Mouse (Mus musculus): ENCODE data around the gene Frem1. TPM values are rescaled to one million over a fixed set of nuclear protein-coding genes. Genes with fewer than 3 reads are reported as not detected.

Gene Frem1
- polyA plus RNA-seq, 1 experiment = not detected

DNA sequence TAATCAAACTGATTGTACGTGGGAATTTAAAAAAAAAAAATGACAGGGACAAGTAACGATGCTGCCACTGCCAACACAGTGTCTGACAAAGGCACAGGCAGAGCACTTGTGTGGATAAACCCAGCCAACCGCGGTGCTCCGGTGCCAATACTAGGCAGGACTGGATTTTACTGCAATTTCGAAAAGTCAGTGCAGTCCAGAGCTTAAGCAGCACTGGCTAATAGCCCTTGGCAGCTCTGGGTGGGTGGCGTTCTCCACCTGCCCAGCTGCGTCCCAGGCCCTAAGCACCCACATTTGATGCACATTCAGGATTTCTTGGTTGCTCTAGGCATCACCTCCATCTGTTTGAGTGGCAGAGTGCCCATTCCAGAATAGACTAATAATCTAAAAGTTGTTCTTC, 188.8 kb downstream of the Frem1 start:
- no peak overlapping the region for H3K4me3 ChIP-seq (ENCODE audit: insufficient read depth, low read depth, low read length)
- H3K4me1 ChIP-seq (ENCODE audit: control insufficient read depth, insufficient read depth, low read length) = no peaks in the 10 kb centered on the region
- H3K27ac ChIP-seq (ENCODE audit: insufficient read depth, low read depth, low read length) = no peak overlapping the region
- 52% methylated on average over 8 of the region's 8 CpGs for WGBS
- TF ChIP-seq CTCF (IDR thresholded peaks at IDR 0.05; ENCODE audit: insufficient read depth, low read depth, low read length) (no peak), POLR2A (IDR thresholded peaks at IDR 0.05; ENCODE audit: insufficient read depth, low read depth, low read length) (no peak)

DNA sequence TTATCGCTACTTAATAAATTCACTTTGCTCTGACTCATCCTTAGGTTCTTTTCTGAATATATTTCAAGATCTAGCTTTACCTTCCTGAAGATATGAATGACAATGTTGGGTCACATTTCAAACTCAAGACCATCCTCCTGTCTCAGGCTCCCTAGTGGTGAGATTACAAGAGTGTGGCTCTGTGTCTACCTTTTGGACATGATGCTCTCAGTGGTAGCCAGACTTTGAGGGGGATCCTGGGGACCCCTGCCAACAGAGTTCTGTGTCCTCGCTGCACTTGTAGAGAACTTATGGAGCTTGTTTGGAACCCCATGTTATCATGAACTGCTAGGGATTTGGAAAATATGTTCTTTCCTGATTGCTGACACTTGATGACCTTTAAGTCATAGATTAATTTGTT, 190.7 kb downstream of the Frem1 start:
- no peak overlapping the region for H3K27ac ChIP-seq (ENCODE audit: insufficient read depth, low read depth, low read length)
- H3K4me1 ChIP-seq (ENCODE audit: control insufficient read depth, insufficient read depth, low read length) = no peaks in the 10 kb centered on the region
- TF ChIP-seq POLR2A (IDR thresholded peaks at IDR 0.05; ENCODE audit: insufficient read depth, low read depth, low read length) (no peak), CTCF (IDR thresholded peaks at IDR 0.05; ENCODE audit: insufficient read depth, low read depth, low read length) (no peak)
- 99% methylated on average over 2 of the region's 2 CpGs for WGBS
- no peak overlapping the region for H3K4me3 ChIP-seq (ENCODE audit: insufficient read depth, low read depth, low read length)

DNA sequence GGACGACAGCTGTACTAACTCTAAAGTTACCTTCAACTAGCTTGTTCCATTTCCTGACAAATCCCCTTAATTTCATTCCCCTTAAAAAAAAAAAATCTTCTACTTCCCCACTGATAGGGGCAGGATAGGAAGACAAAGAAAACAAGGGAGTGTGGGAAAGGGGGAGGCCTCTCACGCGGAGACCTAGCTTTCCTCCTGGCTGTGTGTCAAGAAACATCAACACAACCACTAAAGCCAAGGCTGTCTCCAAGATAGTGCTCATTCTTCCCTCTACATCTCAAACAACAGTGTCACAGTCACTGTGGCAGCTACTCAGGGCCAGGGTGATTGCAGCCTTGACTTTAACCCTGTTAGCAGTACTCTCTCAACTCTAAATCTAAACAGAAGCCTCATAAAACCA, 191.6 kb downstream of the Frem1 start:
- no peak overlapping the region for H3K27ac ChIP-seq (ENCODE audit: insufficient read depth, low read depth, low read length)
- TF ChIP-seq CTCF (IDR thresholded peaks at IDR 0.05; ENCODE audit: insufficient read depth, low read depth, low read length) (no peak), POLR2A (IDR thresholded peaks at IDR 0.05; ENCODE audit: insufficient read depth, low read depth, low read length) (no peak)
- WGBS = 39% methylated on average over 3 of the region's 3 CpGs
- H3K4me1 ChIP-seq (ENCODE audit: control insufficient read depth, insufficient read depth, low read length) = peaks cover 2% of the 10 kb centered on the region; the same call in 1 of the 2 replicates
- no peak overlapping the region for H3K4me3 ChIP-seq (ENCODE audit: insufficient read depth, low read depth, low read length)

DNA sequence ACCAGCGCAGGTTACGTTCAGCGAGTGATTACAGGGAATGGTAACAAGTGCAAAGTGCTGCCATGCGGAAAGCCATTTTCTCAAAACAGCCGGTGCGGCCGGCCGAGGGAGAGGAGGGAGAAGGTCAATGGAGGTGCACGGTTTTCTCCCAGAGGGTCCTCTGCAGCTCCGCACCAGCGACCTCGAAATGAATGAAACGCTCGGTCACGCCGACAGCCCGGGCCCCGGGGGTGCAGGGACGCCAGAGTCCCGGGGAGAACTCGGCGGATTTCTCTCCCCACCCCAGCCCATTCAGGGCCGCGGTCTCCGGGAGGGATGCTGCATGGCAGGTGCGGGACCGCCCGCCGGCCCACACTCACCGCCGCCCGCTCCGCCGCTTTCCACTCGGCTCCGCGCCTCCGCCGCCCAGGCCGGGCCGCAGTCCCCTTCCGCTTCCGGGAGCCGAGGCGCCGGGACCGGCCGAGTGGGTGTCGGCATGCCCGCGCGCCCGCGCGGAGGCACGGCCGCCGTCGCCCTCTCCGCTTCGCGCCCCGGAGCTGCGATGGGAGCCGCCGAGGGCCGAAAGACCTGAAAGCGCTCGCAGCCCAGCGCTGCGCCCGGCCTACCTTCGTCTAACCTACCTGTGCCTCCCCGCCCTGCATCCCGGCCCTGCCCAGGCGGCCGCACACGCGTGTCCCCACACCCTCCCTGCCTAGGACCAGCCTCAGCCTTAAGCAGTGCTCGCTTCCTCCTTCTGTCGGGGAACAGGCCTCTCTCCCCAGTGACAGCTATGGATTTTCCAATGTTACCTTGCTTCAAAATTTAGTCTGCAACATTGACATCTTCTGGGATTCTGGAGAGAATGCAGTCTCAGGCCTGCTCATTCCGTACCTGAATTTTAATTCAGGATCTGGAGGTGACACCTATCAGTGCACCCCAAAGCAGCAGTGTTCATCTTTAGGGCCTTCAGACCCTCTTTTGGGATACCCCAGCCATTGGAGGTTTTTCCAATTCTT, 192.7 kb downstream of the Frem1 start, which contains the start of gene Zdhhc21:
Zdhhc21 (minus strand) TSS at position 828 of the 995 bp plus-strand sequence.
- peaks cover 2% of the 10 kb centered on the region; the same call in 1 of the 2 replicates for H3K4me1 ChIP-seq (ENCODE audit: control insufficient read depth, insufficient read depth, low read length)
- H3K27ac ChIP-seq (ENCODE audit: insufficient read depth, low read depth, low read length) = peak within 1 kb of the TSS; percentile 96
- H3K4me3 ChIP-seq (ENCODE audit: insufficient read depth, low read depth, low read length) = peak within 1 kb of the TSS; percentile 90
- under 1% methylated on average over 82 of the region's 82 CpGs for WGBS
- TF ChIP-seq POLR2A (IDR thresholded peaks at IDR 0.05; ENCODE audit: insufficient read depth, low read depth, low read length) = peak; percentile 80
- no peak for TF ChIP-seq CTCF (IDR thresholded peaks at IDR 0.05; ENCODE audit: insufficient read depth, low read depth, low read length)

DNA sequence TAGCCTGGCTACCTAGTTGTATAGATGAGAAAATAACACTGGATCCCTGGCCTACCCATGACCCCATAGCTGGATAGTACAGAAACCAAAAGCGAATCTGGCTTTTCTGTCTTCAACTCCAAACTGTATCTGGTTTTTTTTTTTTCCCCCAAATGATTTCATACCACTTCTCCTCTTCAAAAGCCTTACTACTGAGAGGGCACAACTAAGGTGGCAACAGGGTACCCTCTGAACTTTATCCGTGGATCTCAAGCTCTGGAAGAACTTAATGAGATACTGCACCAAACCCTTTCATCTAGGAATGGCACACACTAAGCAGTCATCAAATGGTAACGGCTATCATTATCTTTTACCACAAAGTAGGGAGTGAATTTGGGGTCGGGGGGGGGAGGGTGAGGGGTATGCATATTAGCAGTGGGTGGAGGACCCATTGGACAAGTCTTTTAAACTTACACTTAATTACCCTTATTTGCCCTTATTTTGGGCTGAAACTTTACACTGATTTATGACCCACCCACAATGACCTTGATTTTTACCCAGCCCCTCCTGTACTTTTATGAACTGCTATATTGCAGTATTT, 193.6 kb downstream of the Frem1 start:
- TF ChIP-seq CTCF (IDR thresholded peaks at IDR 0.05; ENCODE audit: insufficient read depth, low read depth, low read length) (no peak), POLR2A (IDR thresholded peaks at IDR 0.05; ENCODE audit: insufficient read depth, low read depth, low read length) (no peak)
- no peak overlapping the region for H3K4me3 ChIP-seq (ENCODE audit: insufficient read depth, low read depth, low read length)
- WGBS = 26% methylated on average over 4 of the region's 4 CpGs
- H3K27ac ChIP-seq (ENCODE audit: insufficient read depth, low read depth, low read length) = no peak overlapping the region
- peaks cover 2% of the 10 kb centered on the region; the same call in 1 of the 2 replicates for H3K4me1 ChIP-seq (ENCODE audit: control insufficient read depth, insufficient read depth, low read length)

DNA sequence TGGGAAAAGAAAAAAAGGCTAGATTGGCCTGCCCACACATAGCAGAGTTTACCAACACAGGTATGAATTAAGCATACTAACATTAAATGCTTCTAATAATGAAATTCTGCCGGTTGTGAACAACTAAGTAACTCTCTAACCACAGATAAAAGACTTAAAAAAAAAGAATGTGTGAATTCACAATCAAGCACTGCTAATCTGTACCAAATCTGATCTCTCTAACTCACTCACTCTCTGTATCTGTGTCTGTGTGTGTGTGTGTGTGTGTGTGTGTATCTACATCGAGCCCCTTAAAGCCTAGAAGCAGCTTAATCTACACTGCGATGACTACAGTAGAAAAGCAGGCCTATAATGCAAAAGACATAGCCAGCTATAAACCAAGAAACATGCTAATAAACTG, 195.2 kb downstream of the Frem1 start:
- peaks cover 2% of the 10 kb centered on the region; the same call in 1 of the 2 replicates for H3K4me1 ChIP-seq (ENCODE audit: control insufficient read depth, insufficient read depth, low read length)
- no peak overlapping the region for H3K27ac ChIP-seq (ENCODE audit: insufficient read depth, low read depth, low read length)
- WGBS = 75% methylated on average over 3 of the region's 3 CpGs
- no peak for TF ChIP-seq POLR2A (IDR thresholded peaks at IDR 0.05; ENCODE audit: insufficient read depth, low read depth, low read length)
- TF ChIP-seq CTCF (IDR thresholded peaks at IDR 0.05; ENCODE audit: insufficient read depth, low read depth, low read length) = no peak
- no peak overlapping the region for H3K4me3 ChIP-seq (ENCODE audit: insufficient read depth, low read depth, low read length)

DNA sequence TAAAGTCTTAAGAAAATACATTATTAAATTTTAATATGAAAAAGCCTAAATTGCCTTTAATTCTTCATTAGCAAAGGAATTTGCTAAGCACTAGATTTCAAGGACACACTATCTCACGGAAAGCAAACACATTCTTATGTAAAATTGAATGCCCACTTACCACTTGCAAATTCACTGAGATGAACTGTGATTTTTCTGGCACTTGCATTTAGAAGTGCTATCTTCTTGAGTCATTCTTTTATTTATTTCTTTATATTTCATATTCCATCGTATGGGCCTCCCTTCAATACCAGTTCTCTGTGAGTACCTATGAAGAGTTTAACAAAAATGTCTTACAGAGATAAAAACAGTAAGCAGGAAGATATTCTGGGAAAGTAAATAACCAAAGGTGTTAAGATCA, 198.3 kb downstream of the Frem1 start:
- Histone ChIP-seq H3K4me3 (ENCODE audit: insufficient read depth, low read depth, low read length) (no peak overlapping the region), H3K27ac (ENCODE audit: insufficient read depth, low read depth, low read length) (no peak overlapping the region), H3K4me1 (ENCODE audit: control insufficient read depth, insufficient read depth, low read length) (peaks cover 5% of the 10 kb centered on the region; the same call in 1 of the 2 replicates)
- 86% methylated on average over 2 of the region's 2 CpGs for WGBS
- TF ChIP-seq CTCF (IDR thresholded peaks at IDR 0.05; ENCODE audit: insufficient read depth, low read depth, low read length) = no peak
- no peak for TF ChIP-seq POLR2A (IDR thresholded peaks at IDR 0.05; ENCODE audit: insufficient read depth, low read depth, low read length)

DNA sequence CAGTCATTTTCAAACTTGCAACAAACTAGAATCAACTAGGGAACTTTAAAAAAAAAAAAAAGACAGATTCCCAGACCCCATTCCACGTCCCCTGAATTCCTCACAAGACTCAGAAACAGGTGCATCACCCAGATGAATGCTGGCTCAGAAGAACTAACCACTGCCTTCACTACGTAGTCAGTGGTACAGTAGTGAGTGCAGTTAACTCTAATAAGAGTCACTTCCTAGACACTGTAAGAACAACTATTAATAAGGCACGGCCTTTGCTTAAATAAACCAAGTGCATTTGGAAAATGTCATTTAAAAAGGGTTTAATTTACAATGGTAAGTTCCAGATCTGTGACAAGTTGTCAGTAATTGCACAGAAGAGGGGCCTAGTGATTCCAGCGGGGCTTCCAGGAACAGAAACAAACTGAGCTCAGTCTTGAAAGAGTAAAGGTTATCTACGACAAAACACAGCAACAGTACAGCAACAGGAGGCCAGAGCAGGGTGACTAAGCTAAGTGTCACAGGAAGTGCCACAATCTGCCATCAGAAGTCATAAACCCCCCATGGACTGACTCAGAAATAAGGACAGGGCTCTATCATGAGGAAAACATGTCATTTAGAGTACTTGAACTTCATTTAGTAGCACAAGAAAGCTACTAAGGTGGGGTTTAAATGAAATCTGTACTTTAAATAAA, 203.4 kb downstream of the Frem1 start:
- TF ChIP-seq CTCF (IDR thresholded peaks at IDR 0.05; ENCODE audit: insufficient read depth, low read depth, low read length) (no peak), POLR2A (IDR thresholded peaks at IDR 0.05; ENCODE audit: insufficient read depth, low read depth, low read length) (no peak)
- 43% methylated on average over 5 of the region's 5 CpGs for whole genome bisulfite sequencing
- H3K27ac ChIP-seq (ENCODE audit: insufficient read depth, low read depth, low read length) = no peak overlapping the region
- no peak overlapping the region for H3K4me3 ChIP-seq (ENCODE audit: insufficient read depth, low read depth, low read length)
- H3K4me1 ChIP-seq (ENCODE audit: control insufficient read depth, insufficient read depth, low read length) = peaks cover 4% of the 10 kb centered on the region; the same call in 1 of the 2 replicates

Other genes starting within 250 kb of the Frem1 start
- gene Zdhhc21, start 192.4 kb downstream of the Frem1 start, polyA plus RNA-seq (2012; ENCODE audit: insufficient read depth, insufficient read length, low replicate concordance, missing spikeins) = 52.1 TPM in 1 of 2 replicates, not detected in the other
- gene Cer1, start 167.2 kb downstream of the Frem1 start, polyA plus RNA-seq (2012; ENCODE audit: insufficient read depth, insufficient read length, low replicate concordance, missing spikeins) = not detected in 2 replicates